Mouse (Mus musculus) stomach, embryonic 14.5 days (tissue): ENCODE data around the gene Gdf11. TPM values are rescaled to one million over a fixed set of nuclear protein-coding genes. Genes with fewer than 3 reads are reported as not detected.

ENCODE experiments used
- ATAC-seq: fragments of 200-750 bp; cut with Nextera tagmentation; 2 replicates; pipeline ENCODE4 v1.8.0; 2017; ENCODE audit warnings: low read depth, moderate TSS enrichment; ENCODE audit not compliant: insufficient number of reproducible peaks, insufficient read depth, low FRiP score
- H3K27ac ChIP-seq: fragments of 300-500 bp; sonication (generic); 2 replicates; pipeline ENCODE4 v1.5.1; 2014; ENCODE audit warnings: mild to moderate bottlenecking, low read length, moderate library complexity, mixed read lengths
- H3K27me3 ChIP-seq: fragments of 300-500 bp; sonication (generic); 2 replicates; pipeline ENCODE4 v1.6.1; 2014; ENCODE audit warnings: low read length, control low read depth, mixed read lengths; ENCODE audit not compliant: control insufficient read depth, insufficient read depth
- H3K36me3 ChIP-seq: fragments of 300-500 bp; sonication (generic); 2 replicates; pipeline ENCODE4 v1.6.1; 2014; ENCODE audit warnings: mild to moderate bottlenecking, control low read depth, low read length, moderate library complexity, mixed read lengths; ENCODE audit not compliant: control insufficient read depth, insufficient read depth
- H3K4me1 ChIP-seq: fragments of 300-500 bp; sonication (generic); 2 replicates; pipeline ENCODE4 v1.6.1; 2014; ENCODE audit warnings: low read length, control low read depth, mixed read lengths; ENCODE audit not compliant: control insufficient read depth, insufficient read depth
- H3K4me2 ChIP-seq: fragments of 300-500 bp; sonication (generic); replicated peaks from 2 replicates; pipeline ENCODE4 v1.6.1; 2014; ENCODE audit warnings: low read depth, low read length, control low read depth
- H3K4me3 ChIP-seq: fragments of 300-500 bp; sonication (generic); 2 replicates; pipeline ENCODE4 v1.5.1; 2014; ENCODE audit warnings: low read depth, low read length, control low read depth
- H3K9ac ChIP-seq: fragments of 300-500 bp; sonication (generic); replicated peaks from 2 replicates; pipeline ENCODE4 v1.6.1; 2014; ENCODE audit warnings: low read depth, mild to moderate bottlenecking, control low read depth, low read length, moderate library complexity, mixed read lengths
- H3K9me3 ChIP-seq: fragments of 300-500 bp; sonication (generic); 2 replicates; pipeline ENCODE4 v1.6.1; 2016; ENCODE audit warnings: low read depth, low read length, control low read depth; ENCODE audit not compliant: control insufficient read depth
- WGBS: fragments of 180-500 bp; shearing (Covaris S2); extraction: QIAGEN DNeasy Blood & Tissue Kit; methylation state at CpG from one replicate; pipeline ENCODE4 v1.1.7; 2014; 5-methylcytosine and 5-hydroxymethylcytosine counted together
- polyA plus RNA-seq: library from polyadenylated mRNA; unstranded; fragments of >200 nt; fragmentation: Nextera tagmentation; extraction: Ambion mirVana; gene quantifications from 2 replicates; pipeline ENCODE4 v1.2.1, GENCODE M21; 2014

Gdf11 gene
- polyA plus RNA-seq, 1 experiment from 2014 or later: 4.6 TPM

DNA sequence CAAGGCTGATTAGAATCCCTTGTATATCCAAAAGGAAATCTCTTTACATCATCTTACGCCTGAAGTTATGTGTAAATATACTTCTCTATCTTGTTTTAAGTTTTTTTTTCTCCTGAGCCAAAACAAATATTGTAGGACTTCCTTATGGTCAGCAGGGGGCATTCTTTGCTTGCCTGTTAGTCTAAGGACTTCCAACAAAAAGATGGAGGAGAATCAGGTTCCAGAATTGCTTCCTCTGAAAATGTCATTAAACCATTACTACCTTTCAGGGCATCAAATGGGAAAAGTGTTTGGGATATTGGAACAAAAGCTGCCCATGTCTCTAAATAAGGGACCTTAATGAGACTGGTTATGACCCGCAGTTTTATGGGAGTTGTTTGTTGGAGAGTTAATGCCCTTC is 46.0 kb downstream of the Gdf11 start:
- no peak overlapping the region for H3K9ac ChIP-seq
- no peak overlapping the region for H3K4me3 ChIP-seq
- H3K4me2 ChIP-seq: no peak overlapping the region
- H3K4me1 ChIP-seq: no peaks in the 10 kb centered on the region
- WGBS: 77% methylated on average over 2 of the region's 2 CpGs
- no peaks in the 10 kb centered on the region for H3K9me3 ChIP-seq
- no peaks in the 10 kb centered on the region for H3K27me3 ChIP-seq
- H3K27ac ChIP-seq: no peak overlapping the region
- ATAC-seq: no peak
- H3K36me3 ChIP-seq: peaks cover 44% of the 10 kb centered on the region

GRCm38 (mm10) chr10:128843260-128843659 is 48.3 kb downstream of the Gdf11 start:
- Histone ChIP-seq H3K27me3 (no peaks in the 10 kb centered on the region), H3K4me3 (no peak overlapping the region), H3K4me1 (no peaks in the 10 kb centered on the region), H3K9me3 (no peaks in the 10 kb centered on the region), H3K9ac (no peak overlapping the region), H3K36me3 (peaks cover 47% of the 10 kb centered on the region), H3K27ac (no peak overlapping the region), H3K4me2 (no peak overlapping the region)
- 77% methylated on average over 5 of the region's 5 CpGs for WGBS
- ATAC-seq: no peak

DNA sequence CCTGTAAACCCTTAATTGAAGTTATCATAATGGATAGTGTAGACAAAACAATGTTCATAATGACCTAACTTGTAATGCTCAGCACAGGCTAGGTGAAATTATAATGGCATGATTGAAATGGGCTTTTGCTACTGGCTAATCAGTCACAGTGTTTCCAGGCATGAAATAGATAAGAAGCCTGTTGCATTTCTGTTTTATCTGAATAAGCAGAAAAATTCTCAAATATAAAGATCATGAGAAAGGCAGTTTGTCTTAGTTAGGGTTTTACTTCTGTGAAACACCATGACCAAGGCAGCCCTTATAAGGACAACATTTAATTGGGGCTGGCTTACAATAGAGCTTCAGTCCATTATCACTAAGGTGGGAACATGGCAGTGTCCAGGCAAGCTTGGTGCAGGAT is 50.9 kb downstream of the Gdf11 start:
- no peak overlapping the region for H3K27ac ChIP-seq
- H3K4me2 ChIP-seq: no peak overlapping the region
- no peaks in the 10 kb centered on the region for H3K27me3 ChIP-seq
- peaks cover 42% of the 10 kb centered on the region for H3K36me3 ChIP-seq
- H3K4me3 ChIP-seq: no peak overlapping the region
- H3K9ac ChIP-seq: no peak overlapping the region
- ATAC-seq: no peak
- no peaks in the 10 kb centered on the region for H3K9me3 ChIP-seq
- no peaks in the 10 kb centered on the region for H3K4me1 ChIP-seq

GRCm38 (mm10) chr10:128839434-128839833 is 52.1 kb downstream of the Gdf11 start:
- no peak overlapping the region for H3K4me2 ChIP-seq
- H3K9ac ChIP-seq: no peak overlapping the region
- no peak for ATAC-seq
- no peak overlapping the region for H3K27ac ChIP-seq
- no peaks in the 10 kb centered on the region for H3K4me1 ChIP-seq
- H3K4me3 ChIP-seq: no peak overlapping the region
- H3K27me3 ChIP-seq: no peaks in the 10 kb centered on the region
- H3K9me3 ChIP-seq: no peaks in the 10 kb centered on the region
- peaks cover 45% of the 10 kb centered on the region for H3K36me3 ChIP-seq

- Histone ChIP-seq H3K4me1 (no peaks in the 10 kb centered on the region), H3K36me3 (peaks cover 50% of the 10 kb centered on the region), H3K4me3 (no peak overlapping the region), H3K27ac (no peak overlapping the region), H3K9ac (no peak overlapping the region), H3K4me2 (no peak overlapping the region), H3K27me3 (no peaks in the 10 kb centered on the region), H3K9me3 (no peaks in the 10 kb centered on the region)
- no peak for ATAC-seq
Measured at GRCm38 (mm10) chr10:128837400-128837799, 54.1 kb downstream of the Gdf11 start.

Other genes with a start within 250 kb of the Gdf11 start
- gene Ikzf4, start 245.7 kb downstream of the Gdf11 start, polyA plus RNA-seq: 3.5 and 4.9 TPM in 2 replicates
- 14.6 and 16.3 TPM in 2 replicates for gene Suox, start 217.6 kb downstream of the Gdf11 start, polyA plus RNA-seq
- gene Rab5b, start 195.5 kb downstream of the Gdf11 start, polyA plus RNA-seq: 65.9 and 70.7 TPM in 2 replicates
- gene Pmel, start 187.5 kb downstream of the Gdf11 start, polyA plus RNA-seq: 1.7 and 2.3 TPM in 2 replicates
- 90.3 and 92.1 TPM in 2 replicates for gene Cdk2, start 186.7 kb downstream of the Gdf11 start, polyA plus RNA-seq
- gene Dgka, start 146.9 kb downstream of the Gdf11 start, polyA plus RNA-seq: 17.5 and 17.9 TPM in 2 replicates
- 37.2 and 38.7 TPM in 2 replicates for gene Pym1, start 143.8 kb downstream of the Gdf11 start, polyA plus RNA-seq
- gene Mmp19, start 100.8 kb downstream of the Gdf11 start, polyA plus RNA-seq: 0.78 and 1.2 TPM in 2 replicates
- 40.0 and 40.2 TPM in 2 replicates for gene Dnajc14, start 87.7 kb downstream of the Gdf11 start, polyA plus RNA-seq
- 17.2 and 19.3 TPM in 2 replicates for gene Tmem198b, start 87.3 kb downstream of the Gdf11 start, polyA plus RNA-seq
- gene Sarnp, start 74.4 kb downstream of the Gdf11 start, polyA plus RNA-seq: 204 and 209 TPM in 2 replicates
- 69.6 and 76.6 TPM in 2 replicates for gene Ormdl2, start 70.1 kb downstream of the Gdf11 start, polyA plus RNA-seq
- gene Cd63, start 9.3 kb upstream of the Gdf11 start, polyA plus RNA-seq: 663 and 664 TPM in 2 replicates
- gene Rdh5, start 31.2 kb upstream of the Gdf11 start, polyA plus RNA-seq: 14.9 and 17.1 TPM in 2 replicates
- 222 and 236 TPM in 2 replicates for gene Bloc1s1, start 32.3 kb upstream of the Gdf11 start, polyA plus RNA-seq
- 2.6 and 4.4 TPM in 2 replicates for gene Itga7, start 42.1 kb upstream of the Gdf11 start, polyA plus RNA-seq
- 0.35 TPM in 1 of 2 replicates, not detected in the other for gene Mettl7b, start 69.3 kb upstream of the Gdf11 start, polyA plus RNA-seq
- gene Olfr9, start 97.7 kb upstream of the Gdf11 start, polyA plus RNA-seq: not detected in 2 replicates
- not detected in 2 replicates for gene Olfr763, start 119.1 kb upstream of the Gdf11 start, polyA plus RNA-seq
- gene Olfr764-ps1, start 148.2 kb upstream of the Gdf11 start, polyA plus RNA-seq: not detected in 2 replicates
- not detected in 2 replicates for gene Olfr765, start 158.3 kb upstream of the Gdf11 start, polyA plus RNA-seq
- not detected in 2 replicates for gene Olfr766-ps1, start 177.3 kb upstream of the Gdf11 start, polyA plus RNA-seq
- gene Olfr767, start 191.2 kb upstream of the Gdf11 start, polyA plus RNA-seq: not detected in 2 replicates
- not detected in 2 replicates for gene Olfr768, start 207.7 kb upstream of the Gdf11 start, polyA plus RNA-seq
- gene Olfr769, start 226.1 kb upstream of the Gdf11 start, polyA plus RNA-seq: not detected in 2 replicates
- not detected in 2 replicates for gene Olfr770, start 247.3 kb upstream of the Gdf11 start, polyA plus RNA-seq